Mouse (Mus musculus) embryonic facial prominence, embryonic 14.5 days (tissue): ENCODE measurements around the gene Scaf4. TPM values are rescaled to one million over a fixed set of nuclear protein-coding genes. Genes with fewer than 3 reads are reported as not detected.

ENCODE experiments used
- ATAC-seq: fragments of 200-750 bp; cut with Nextera tagmentation; 2 replicates; pipeline ENCODE4 v1.8.0; 2017; ENCODE audit warnings: low read depth, moderate number of reproducible peaks, moderate TSS enrichment
- DNase-seq: peaks from one replicate; pipeline ENCODE4 v3.0.0-alpha.2; 2015; ENCODE audit warnings: low spot score
- H3K27ac ChIP-seq: fragments of 300-500 bp; sonication (generic); replicated peaks from 2 replicates; pipeline ENCODE4 v1.5.1; 2014; ENCODE audit warnings: low read depth, mild to moderate bottlenecking, low read length, moderate library complexity
- H3K27me3 ChIP-seq: fragments of 300-500 bp; sonication (generic); replicated peaks from 2 replicates; pipeline ENCODE4 v1.6.1; 2014; ENCODE audit warnings: low read length; ENCODE audit not compliant: control insufficient read depth, insufficient read depth
- H3K36me3 ChIP-seq: fragments of 300-500 bp; sonication (generic); 2 replicates; pipeline ENCODE4 v1.6.1; 2014; ENCODE audit warnings: low read length, mixed read lengths; ENCODE audit not compliant: control insufficient read depth, insufficient read depth
- H3K4me1 ChIP-seq: fragments of 300-500 bp; sonication (generic); 2 replicates; pipeline ENCODE4 v1.6.1; 2014; ENCODE audit warnings: antibody characterized with exemption, low read length; ENCODE audit not compliant: control insufficient read depth, insufficient read depth
- H3K4me2 ChIP-seq: fragments of 300-500 bp; sonication (generic); 2 replicates; pipeline ENCODE4 v1.6.1; 2014; ENCODE audit warnings: low read depth, mild to moderate bottlenecking, low read length, moderate library complexity, mixed read lengths
- H3K4me3 ChIP-seq: fragments of 300-500 bp; sonication (generic); 2 replicates; pipeline ENCODE4 v1.5.1; 2014; ENCODE audit warnings: low read depth, mild to moderate bottlenecking, low read length
- H3K9ac ChIP-seq: fragments of 300-500 bp; sonication (generic); 2 replicates; pipeline ENCODE4 v1.6.1; 2014; ENCODE audit warnings: low read depth, mild to moderate bottlenecking, low read length, moderate library complexity, mixed read lengths
- H3K9me3 ChIP-seq: fragments of 300-500 bp; sonication (generic); 2 replicates; pipeline ENCODE4 v1.6.1; 2016; ENCODE audit warnings: low read length; ENCODE audit not compliant: control insufficient read depth
- WGBS: fragments of 180-500 bp; shearing (Covaris S2); extraction: QIAGEN DNeasy Blood & Tissue Kit; methylation state at CpG from one replicate; pipeline ENCODE4 v1.1.7; 2014; 5-methylcytosine and 5-hydroxymethylcytosine counted together
- polyA plus RNA-seq: library from polyadenylated mRNA; unstranded; fragments of >200 nt; fragmentation: Nextera tagmentation; extraction: Ambion mirVana; gene quantifications from 2 replicates; pipeline ENCODE4 v1.2.1, GENCODE M21; 2014

Scaf4 gene
- polyA plus RNA-seq, 1 experiment from 2014 or later = 23.6 TPM

DNA sequence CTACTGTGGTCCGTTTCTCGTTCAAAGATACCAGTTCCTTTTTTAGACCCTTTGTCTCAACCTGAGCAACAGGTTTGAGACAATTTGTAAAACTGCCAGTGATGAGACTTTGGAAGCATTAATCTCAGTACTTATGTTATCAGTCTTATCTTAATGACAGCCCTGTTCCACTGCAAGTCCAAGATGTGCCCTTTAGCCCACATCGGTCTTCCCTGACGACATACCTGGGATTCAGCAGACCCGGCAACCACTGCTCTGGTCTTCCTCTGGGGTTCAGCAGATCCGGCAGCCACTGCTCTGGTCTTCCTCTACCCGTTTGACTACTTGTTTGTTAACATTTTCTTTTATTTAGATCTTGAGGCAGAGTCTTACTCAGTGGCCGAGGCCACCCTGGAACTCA lies 72.5 kb downstream of the Scaf4 start:
- ATAC-seq = no peak
- Histone ChIP-seq H3K9ac (no peak overlapping the region), H3K9me3 (no peaks in the 10 kb centered on the region), H3K27me3 (no peaks in the 10 kb centered on the region), H3K36me3 (no peaks in the 10 kb centered on the region), H3K4me2 (no peak overlapping the region), H3K4me1 (no peaks in the 10 kb centered on the region), H3K27ac (no peak overlapping the region), H3K4me3 (no peak overlapping the region)
- WGBS = 70% methylated on average over 8 of the region's 8 CpGs
- DNase-seq = no peak

DNA sequence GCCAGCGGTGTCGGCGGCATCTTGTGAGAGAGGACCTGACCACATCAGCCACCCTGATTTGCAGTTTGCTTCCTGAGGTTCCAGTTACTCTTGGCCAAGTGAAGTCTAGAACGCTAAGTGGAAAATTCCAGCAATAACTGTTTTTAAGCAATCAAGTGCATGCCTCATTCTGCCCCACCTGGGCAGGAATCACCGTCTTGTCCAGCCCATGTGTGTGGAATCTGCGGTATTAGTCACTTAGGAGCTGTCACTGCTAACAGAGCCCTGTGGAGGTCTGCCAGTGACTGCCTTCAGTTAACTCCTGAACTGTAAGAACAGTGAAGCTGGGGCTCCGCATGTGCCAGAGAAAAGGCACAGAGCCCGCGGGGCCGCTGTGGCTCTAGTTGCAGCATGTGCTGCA lies 73.6 kb downstream of the Scaf4 start:
- Histone ChIP-seq H3K4me3 (no peak overlapping the region), H3K4me1 (no peaks in the 10 kb centered on the region), H3K27me3 (no peaks in the 10 kb centered on the region), H3K27ac (no peak overlapping the region), H3K36me3 (no peaks in the 10 kb centered on the region), H3K9me3 (no peaks in the 10 kb centered on the region), H3K4me2 (no peak overlapping the region), H3K9ac (no peak overlapping the region)
- no peak for ATAC-seq
- peak; percentile 21 for DNase-seq
- 70% methylated on average over 10 of the region's 10 CpGs for WGBS

DNA sequence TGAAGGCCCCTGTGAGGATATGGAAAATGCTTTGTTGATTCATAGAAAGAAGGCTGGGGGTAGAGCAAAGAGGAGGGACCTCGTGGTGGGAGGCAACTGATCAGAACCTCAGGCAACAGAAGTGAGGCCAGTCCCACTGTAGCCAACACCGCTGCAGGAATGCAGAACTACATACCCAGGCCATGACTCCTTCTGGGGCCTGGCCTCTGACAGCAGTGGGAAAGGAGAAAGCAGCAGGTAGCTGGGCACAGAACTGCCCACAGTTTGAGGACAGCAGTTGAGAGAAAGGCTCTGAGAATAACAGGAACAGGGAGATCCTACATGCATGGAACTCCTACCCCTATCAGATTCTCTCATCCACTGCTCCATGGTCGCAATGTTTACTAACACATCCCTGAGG lies 75.3 kb downstream of the Scaf4 start:
- DNase-seq = no peak
- H3K27me3 ChIP-seq = no peaks in the 10 kb centered on the region
- H3K4me1 ChIP-seq = no peaks in the 10 kb centered on the region
- 71% methylated on average over 3 of the region's 3 CpGs for WGBS
- H3K4me2 ChIP-seq = no peak overlapping the region
- no peak overlapping the region for H3K9ac ChIP-seq
- no peak overlapping the region for H3K27ac ChIP-seq
- no peak for ATAC-seq
- no peak overlapping the region for H3K4me3 ChIP-seq
- H3K9me3 ChIP-seq = no peaks in the 10 kb centered on the region
- H3K36me3 ChIP-seq = no peaks in the 10 kb centered on the region

DNA sequence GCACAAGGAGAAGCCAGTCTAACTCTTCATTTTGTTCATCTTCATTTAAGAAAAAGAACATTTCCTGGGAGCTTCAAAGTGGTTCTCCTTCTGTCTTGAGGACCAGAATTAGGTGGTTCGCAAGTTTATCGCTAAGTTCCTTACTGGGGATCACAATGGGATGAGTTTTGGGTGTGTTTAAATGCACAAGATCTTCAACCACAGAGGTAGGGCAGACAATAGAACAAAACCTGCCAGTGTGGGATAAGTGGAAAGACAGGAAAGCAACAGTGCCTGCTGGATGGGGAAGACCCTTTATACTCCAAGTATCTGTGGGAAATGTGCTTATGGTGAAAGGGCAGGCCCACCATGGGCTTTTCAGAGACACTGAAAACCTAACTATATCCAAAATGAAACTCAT lies 79.4 kb downstream of the Scaf4 start:
- 91% methylated on average over 2 of the region's 2 CpGs for WGBS
- no peak for DNase-seq
- H3K9me3 ChIP-seq = no peaks in the 10 kb centered on the region
- H3K4me1 ChIP-seq = peaks cover 11% of the 10 kb centered on the region
- ATAC-seq = no peak
- H3K27me3 ChIP-seq = no peaks in the 10 kb centered on the region
- no peak overlapping the region for H3K27ac ChIP-seq
- H3K36me3 ChIP-seq = no peaks in the 10 kb centered on the region
- no peak overlapping the region for H3K4me3 ChIP-seq
- no peak overlapping the region for H3K4me2 ChIP-seq
- no peak overlapping the region for H3K9ac ChIP-seq

GRCm38 (mm10) chr16:90203226-90203962 lies 80.9 kb downstream of the Scaf4 start:
- Histone ChIP-seq H3K27ac (no peak overlapping the region; the same call in 1 of the 2 replicates), H3K9ac (no peak overlapping the region), H3K9me3 (no peaks in the 10 kb centered on the region), H3K27me3 (no peaks in the 10 kb centered on the region), H3K36me3 (no peaks in the 10 kb centered on the region), H3K4me1 (peaks cover 11% of the 10 kb centered on the region), H3K4me3 (no peak overlapping the region), H3K4me2 (no peak overlapping the region)
- ATAC-seq (peak; percentile 68; the same call in 1 of the 2 replicates), DNase-seq (peak; percentile 79)
- WGBS = 70% methylated on average over 6 of the region's 6 CpGs

- Histone ChIP-seq H3K4me1 (peaks cover 15% of the 10 kb centered on the region), H3K4me2 (peak overlapping the region; percentile 37), H3K9ac (no peak overlapping the region), H3K27me3 (no peaks in the 10 kb centered on the region), H3K4me3 (no peak overlapping the region), H3K36me3 (no peaks in the 10 kb centered on the region), H3K27ac (no peak overlapping the region), H3K9me3 (no peaks in the 10 kb centered on the region)
- ATAC-seq (no peak; the same call in 1 of the 2 replicates), DNase-seq (peak; percentile 16)
- 55% methylated on average over 19 of the region's 19 CpGs for WGBS
Observed at GRCm38 (mm10) chr16:90202140-90202539, 82.2 kb downstream of the Scaf4 start.

- H3K4me1 ChIP-seq = peaks cover 15% of the 10 kb centered on the region
- DNase-seq (no peak), ATAC-seq (no peak)
- H3K27me3 ChIP-seq = no peaks in the 10 kb centered on the region
- WGBS = 79% methylated on average over 10 of the region's 10 CpGs
- no peak overlapping the region for H3K4me3 ChIP-seq
- no peak overlapping the region for H3K4me2 ChIP-seq
- no peak overlapping the region for H3K27ac ChIP-seq
- no peaks in the 10 kb centered on the region for H3K9me3 ChIP-seq
- H3K36me3 ChIP-seq = no peaks in the 10 kb centered on the region
- no peak overlapping the region for H3K9ac ChIP-seq
Observed at GRCm38 (mm10) chr16:90199174-90199573, 85.1 kb downstream of the Scaf4 start.

- peaks cover 15% of the 10 kb centered on the region for H3K4me1 ChIP-seq
- no peak overlapping the region for H3K9ac ChIP-seq
- H3K4me3 ChIP-seq = no peak overlapping the region
- 85% methylated on average over 6 of the region's 6 CpGs for WGBS
- H3K27ac ChIP-seq = no peak overlapping the region
- no peak for DNase-seq
- no peaks in the 10 kb centered on the region for H3K27me3 ChIP-seq
- no peaks in the 10 kb centered on the region for H3K36me3 ChIP-seq
- H3K9me3 ChIP-seq = no peaks in the 10 kb centered on the region
- ATAC-seq = no peak
- no peak overlapping the region for H3K4me2 ChIP-seq
Observed at GRCm38 (mm10) chr16:90198626-90199025, 85.7 kb downstream of the Scaf4 start.
